Comparison of ENCODE assay signal across 16 mouse cellular contexts in genomic region chr8:72350727-72351126, GRCm38 (mm10). TPM values are rescaled to one million over a fixed set of nuclear protein-coding genes. Genes with fewer than 3 reads are reported as not detected.
A peak's percentile ranks its signal among the peaks of the same experiment; 100 is the strongest.
DNase-seq lines count a peak whose midpoint lies in the region; ATAC-seq and TF ChIP-seq lines count a peak whose summit lies in the region.
"Had no signal": no experiment of that assay in that cellular context is flagged by ENCODE, and none has a peak within 500 bp of the region (broad histone marks: within the 10 kb centered on the region; RNA-seq: fewer than 3 reads in every experiment).

No protein-coding gene starts in this region.

- no peak overlapping the region for H3K9ac ChIP-seq in liver, embryonic 15.5 days
- H3K9ac ChIP-seq in liver, embryonic 12.5 days: no peak overlapping the region
- H3K9ac ChIP-seq in hindbrain, postnatal 0 days (replicated peaks; ENCODE audit: low read length): no peak overlapping the region
- H3K9ac ChIP-seq: forebrain, embryonic 13.5 days; limb, embryonic 13.5 days; midbrain, embryonic 12.5 days; stomach, embryonic 15.5 days had no signal

- no peak for TF ChIP-seq CTCF in hindbrain, postnatal 0 days (IDR thresholded peaks at IDR 0.05; ENCODE audit: low read depth)

- 28% methylated on average over 8 of the region's 8 CpGs for WGBS in liver, embryonic 15.5 days (ENCODE audit: insufficient replicate concordance)
- 43% methylated on average over 8 of the region's 8 CpGs for WGBS in liver, embryonic 12.5 days (ENCODE audit: insufficient replicate concordance)
- WGBS in hindbrain, postnatal 0 days: 97% methylated on average over 8 of the region's 8 CpGs

- H3K27ac ChIP-seq in liver, embryonic 15.5 days (replicated peaks): peak overlapping the region; percentile 31; the same call in 1 of the 2 replicates
- no peak overlapping the region for H3K27ac ChIP-seq in liver, embryonic 12.5 days
- H3K27ac ChIP-seq in hindbrain, postnatal 0 days: no peak overlapping the region
- H3K27ac ChIP-seq: forebrain, embryonic 13.5 days; limb, embryonic 13.5 days; midbrain, embryonic 12.5 days; stomach, embryonic 15.5 days had no signal

- no peak overlapping the region for H3K4me3 ChIP-seq in liver, embryonic 15.5 days (replicated peaks)
- H3K4me3 ChIP-seq in liver, embryonic 12.5 days: no peak overlapping the region
- H3K4me3 ChIP-seq in hindbrain, postnatal 0 days (ENCODE audit: low read length): no peak overlapping the region
- H3K4me3 ChIP-seq: forebrain, embryonic 13.5 days; limb, embryonic 13.5 days; midbrain, embryonic 12.5 days; stomach, embryonic 15.5 days had no signal

- peaks cover 67% of the 10 kb centered on the region for H3K4me1 ChIP-seq in liver, embryonic 15.5 days (replicated peaks)
- H3K4me1 ChIP-seq in liver, embryonic 12.5 days: peaks cover 56% of the 10 kb centered on the region
- H3K4me1 ChIP-seq in hindbrain, postnatal 0 days (ENCODE audit: insufficient read depth, low read length): no peaks in the 10 kb centered on the region
- H3K4me1 ChIP-seq: forebrain, embryonic 13.5 days; limb, embryonic 13.5 days; midbrain, embryonic 12.5 days; stomach, embryonic 15.5 days had no signal

- H3K4me2 ChIP-seq in liver, embryonic 15.5 days: no peak overlapping the region
- no peak overlapping the region for H3K4me2 ChIP-seq in liver, embryonic 12.5 days
- H3K4me2 ChIP-seq in hindbrain, postnatal 0 days (ENCODE audit: low read depth, low read length): no peak overlapping the region
- H3K4me2 ChIP-seq: forebrain, embryonic 13.5 days; limb, embryonic 13.5 days; midbrain, embryonic 12.5 days; stomach, embryonic 15.5 days had no signal

- no peak for ATAC-seq in liver, embryonic 15.5 days (ENCODE audit: insufficient read depth)
- ATAC-seq in liver, embryonic 12.5 days: no peak
- ATAC-seq in granulocyte monocyte progenitor cell, adult 5-6 weeks (replicated peaks; ENCODE audit: poor library complexity, severe bottlenecking): peak; percentile 75
- no peak for ATAC-seq in hindbrain, postnatal 0 days
- ATAC-seq: forebrain, embryonic 13.5 days had no signal

- peaks cover 7% of the 10 kb centered on the region; the same call in 1 of the 2 replicates for H3K36me3 ChIP-seq in liver, embryonic 15.5 days (replicated peaks)
- peaks cover 12% of the 10 kb centered on the region for H3K36me3 ChIP-seq in liver, embryonic 12.5 days
- peaks cover 15% of the 10 kb centered on the region for H3K36me3 ChIP-seq in hindbrain, postnatal 0 days (ENCODE audit: insufficient read depth, low read length)

- peak; percentile 83 to 84 for DNase-seq in natural killer cell, adult 2 months (ENCODE audit: low spot score in 2 of 2)
- DNase-seq in thymus, postnatal 36 days: peak; percentile 72 to 80
- DNase-seq in hindbrain, postnatal 0 days (ENCODE audit: low spot score): no peak
- no peak for DNase-seq in layer of hippocampus, adult 18-20 months (ENCODE audit: low spot score in 2 of 2)
- DNase-seq in kidney, adult 8-10 months: no peak
- DNase-seq: adrenal gland, adult 2 months; cerebellum, adult 9-11 months; kidney, postnatal 25 days had no signal

- H3K27me3 ChIP-seq in liver, embryonic 15.5 days: no peaks in the 10 kb centered on the region
- 0 out of 2 replicates have a peak, but pooled peaks cover 6% of the 10 kb centered on the region for H3K27me3 ChIP-seq in liver, embryonic 12.5 days (replicated peaks)
- no peaks in the 10 kb centered on the region for H3K27me3 ChIP-seq in hindbrain, postnatal 0 days (ENCODE audit: insufficient read depth, low read length)
- H3K27me3 ChIP-seq: forebrain, embryonic 13.5 days; limb, embryonic 13.5 days; midbrain, embryonic 12.5 days; stomach, embryonic 15.5 days had no signal

- H3K9me3 ChIP-seq in liver, embryonic 15.5 days (replicated peaks): no peaks in the 10 kb centered on the region
- H3K9me3 ChIP-seq in liver, embryonic 12.5 days (replicated peaks): no peaks in the 10 kb centered on the region
- H3K9me3 ChIP-seq in hindbrain, postnatal 0 days (ENCODE audit: low read length): no peaks in the 10 kb centered on the region
- H3K9me3 ChIP-seq: forebrain, embryonic 13.5 days; G1E; limb, embryonic 13.5 days; midbrain, embryonic 12.5 days; stomach, embryonic 15.5 days had no signal

RNA-seq across cellular contexts. Expression of gene Klf2, which starts 31.9 kb away (rescaled TPM):
- 2.6 and 3.1 TPM in 2 replicates for polyA plus RNA-seq in liver, embryonic 15.5 days (2015; fragmentation: Nextera tagmentation; extraction: Ambion mirVana)
- polyA plus RNA-seq in liver, embryonic 12.5 days (2016; fragmentation: Nextera tagmentation; extraction: Ambion mirVana): 5.7 and 6.0 TPM in 2 replicates
- 1.9 and 5.5 TPM in 2 replicates for total RNA-seq in granulocyte monocyte progenitor cell, adult 5-6 weeks (2014; fragmentation: Nextera tagmentation)
- 2.8 and 3.2 TPM in 2 replicates for total RNA-seq in granulocyte monocyte progenitor cell, adult 5-6 weeks (2017)
- 4.3 and 8.2 TPM in 2 replicates for total RNA-seq in hindbrain, postnatal 0 days (2014; rRNA removed)
- polyA plus RNA-seq in hindbrain, postnatal 0 days (2015; fragmentation: Nextera tagmentation; extraction: Ambion mirVana): 8.8 and 9.9 TPM in 2 replicates
- total RNA-seq in layer of hippocampus, adult 18-20 months (2021): 10 to 100 TPM; 20.1 to 22.2 TPM

RNA-seq across cellular contexts. Expression of gene Gm10282, which starts 45.7 kb away (rescaled TPM):
- 4.9 and 7.2 TPM in 2 replicates for polyA plus RNA-seq in liver, embryonic 15.5 days (2015; fragmentation: Nextera tagmentation; extraction: Ambion mirVana)
- polyA plus RNA-seq in liver, embryonic 12.5 days (2016; fragmentation: Nextera tagmentation; extraction: Ambion mirVana): 10.1 and 10.3 TPM in 2 replicates
- 29.7 and 33.2 TPM in 2 replicates for total RNA-seq in granulocyte monocyte progenitor cell, adult 5-6 weeks (2014; fragmentation: Nextera tagmentation)
- total RNA-seq in granulocyte monocyte progenitor cell, adult 5-6 weeks (2017): 67.4 and 74.9 TPM in 2 replicates
- total RNA-seq in hindbrain, postnatal 0 days (2014; rRNA removed): 0.36 and 1.5 TPM in 2 replicates
- polyA plus RNA-seq in hindbrain, postnatal 0 days (2015; fragmentation: Nextera tagmentation; extraction: Ambion mirVana): 11.7 and 12.3 TPM in 2 replicates
- 1 to 10 TPM; 4.8 to 6.0 TPM for total RNA-seq in layer of hippocampus, adult 18-20 months (2021)

Comparison
In these comparisons a context has a peak if more than half of its experiments do, and no peak if none do; other contexts are left out.
1. DNase-seq: peak in natural killer cell, adult 2 months (2 of 2) and thymus, postnatal 36 days (2 of 2); none in hindbrain, postnatal 0 days (single experiment), layer of hippocampus, adult 18-20 months (0 of 2) and kidney, adult 8-10 months (0 of 2).
2. RNA of gene Gm10282, which starts 45.7 kb away (total RNA-seq): 29.7 to 74.9 TPM in granulocyte monocyte progenitor cell, adult 5-6 weeks; 4.8 to 6.0 TPM in layer of hippocampus, adult 18-20 months and 0.36 to 1.5 TPM in hindbrain, postnatal 0 days; every median in the first group is over 4 times any median in the second.